Mouse (Mus musculus): Measurements from ENCODE around the gene Bcl2.

DNA sequence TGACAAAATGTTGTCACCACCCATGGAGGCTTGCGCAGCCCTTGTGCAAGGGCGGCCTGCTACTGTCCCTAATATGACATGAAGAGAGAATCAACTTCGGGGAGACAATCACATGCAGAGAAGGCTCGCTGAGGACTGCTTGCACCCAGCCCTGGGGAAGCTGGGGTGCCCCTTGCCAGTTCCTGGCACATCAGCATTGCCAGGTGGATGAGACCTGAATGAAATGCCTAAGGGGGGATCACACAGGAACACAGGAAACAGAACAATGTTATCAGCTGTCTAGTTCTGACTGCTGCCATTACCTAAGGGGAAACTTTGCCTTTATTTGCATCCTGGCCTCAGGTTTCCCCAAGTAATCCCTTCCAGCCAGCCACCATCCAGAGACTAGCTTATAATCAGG lies 63.6 kb downstream of the Bcl2 start:
- TF ChIP-seq POLR2A (IDR thresholded peaks at IDR 0.05; ENCODE audit: insufficient read depth, low read depth, low read length) (no peak), CTCF (IDR thresholded peaks at IDR 0.05) (no peak), EP300 (IDR thresholded peaks at IDR 0.05; ENCODE audit: insufficient read depth, low read depth, low read length) (no peak)

All from heart, adult 2 months (tissue).